Mouse (Mus musculus) neural tube, embryonic 14.5 days (tissue): ENCODE results near the gene Adh6a. TPM values are rescaled to one million over a fixed set of nuclear protein-coding genes. Genes with fewer than 3 reads are reported as not detected.

ENCODE experiments used
- ATAC-seq: fragments of 200-750 bp; cut with Nextera tagmentation; 2 replicates; pipeline ENCODE4 v1.8.0; 2017; ENCODE audit warnings: low read depth, mild to moderate bottlenecking, moderate TSS enrichment, moderate library complexity
- H3K27ac ChIP-seq: fragments of 300-500 bp; sonication (generic); 2 replicates; pipeline ENCODE4 v1.5.1; 2014; ENCODE audit warnings: low read depth, mild to moderate bottlenecking, control low read depth, low read length, moderate library complexity, mixed read lengths
- H3K27me3 ChIP-seq: fragments of 300-500 bp; sonication (generic); 2 replicates; pipeline ENCODE4 v1.6.1; 2014; ENCODE audit warnings: low read length; ENCODE audit not compliant: control insufficient read depth, insufficient read depth
- H3K36me3 ChIP-seq: fragments of 300-500 bp; sonication (generic); 2 replicates; pipeline ENCODE4 v1.6.1; 2014; ENCODE audit warnings: low read length, mixed read lengths; ENCODE audit not compliant: control insufficient read depth, insufficient read depth
- H3K4me1 ChIP-seq: fragments of 300-500 bp; sonication (generic); 2 replicates; pipeline ENCODE4 v1.6.1; 2014; ENCODE audit warnings: low read length; ENCODE audit not compliant: control insufficient read depth, insufficient read depth
- H3K4me2 ChIP-seq: fragments of 300-500 bp; sonication (generic); 2 replicates; pipeline ENCODE4 v1.6.1; 2014; ENCODE audit warnings: mild to moderate bottlenecking, low read depth, low read length, control low read depth
- H3K4me3 ChIP-seq: fragments of 300-500 bp; sonication (generic); 2 replicates; pipeline ENCODE4 v1.5.1; 2014; ENCODE audit warnings: low read depth, low read length, control low read depth, mixed read lengths
- H3K9ac ChIP-seq: fragments of 300-500 bp; sonication (generic); replicated peaks from 2 replicates; pipeline ENCODE4 v1.6.1; 2014; ENCODE audit warnings: low read depth, mild to moderate bottlenecking, control low read depth, low read length, mixed read lengths
- H3K9me3 ChIP-seq: fragments of 300-500 bp; sonication (generic); 2 replicates; pipeline ENCODE4 v1.6.1; 2016; ENCODE audit warnings: low read length; ENCODE audit not compliant: control insufficient read depth
- WGBS: fragments of 180-500 bp; shearing (Covaris S2); extraction: QIAGEN DNeasy Blood & Tissue Kit; methylation state at CpG from one replicate; pipeline ENCODE4 v1.1.7; 2014; 5-methylcytosine and 5-hydroxymethylcytosine counted together
- polyA plus RNA-seq: library from polyadenylated mRNA; unstranded; fragments of >200 nt; fragmentation: Nextera tagmentation; extraction: Ambion mirVana; gene quantifications from 2 replicates; pipeline ENCODE4 v1.2.1, GENCODE M21; 2014

Adh6a gene
- polyA plus RNA-seq, result not detected in 2 replicates

- no peak within 1 kb of the TSS for H3K4me2 ChIP-seq
- H3K36me3 ChIP-seq, result no peaks in the 10 kb centered on the region
- no peaks in the 10 kb centered on the region for H3K9me3 ChIP-seq
- H3K27ac ChIP-seq, result no peak within 1 kb of the TSS
- H3K9ac ChIP-seq, result no peak within 1 kb of the TSS
- ATAC-seq, result no peak
- H3K4me1 ChIP-seq, result no peaks in the 10 kb centered on the region
- H3K27me3 ChIP-seq, result no peaks in the 10 kb centered on the region
- H3K4me3 ChIP-seq, result no peak within 1 kb of the TSS
- WGBS, result 86% methylated on average over 5 of the region's 5 CpGs
Observed at GRCm38 (mm10) chr3:138312965-138313364, at the start of gene Adh6a. Gene Adh6a (plus strand): TSS chr3:138313286.

GRCm38 (mm10) chr3:138264648-138265047 is 48.4 kb upstream of the Adh6a start:
- WGBS, result 85% methylated on average over 3 of the region's 3 CpGs
- ATAC-seq, result no peak

GRCm38 (mm10) chr3:138270507-138270906 is 42.6 kb upstream of the Adh6a start:
- no peaks in the 10 kb centered on the region for H3K4me1 ChIP-seq
- no peaks in the 10 kb centered on the region for H3K27me3 ChIP-seq
- WGBS, result 3% methylated on average over 1 of the region's 1 CpGs
- no peak overlapping the region for H3K9ac ChIP-seq
- no peak overlapping the region for H3K27ac ChIP-seq
- ATAC-seq, result no peak
- H3K36me3 ChIP-seq, result no peaks in the 10 kb centered on the region
- H3K4me2 ChIP-seq, result no peak overlapping the region
- no peaks in the 10 kb centered on the region for H3K9me3 ChIP-seq
- no peak overlapping the region for H3K4me3 ChIP-seq

More at GRCm38 (mm10) chr3:138264648-138265047, 48.4 kb upstream of the Adh6a start:
- Histone ChIP-seq H3K4me3 (no peak overlapping the region), H3K36me3 (no peaks in the 10 kb centered on the region), H3K9me3 (no peaks in the 10 kb centered on the region), H3K27ac (no peak overlapping the region), H3K27me3 (no peaks in the 10 kb centered on the region), H3K9ac (no peak overlapping the region), H3K4me1 (no peaks in the 10 kb centered on the region), H3K4me2 (no peak overlapping the region)

GRCm38 (mm10) chr3:138271297-138271696 is 41.8 kb upstream of the Adh6a start:
- Histone ChIP-seq H3K36me3 (no peaks in the 10 kb centered on the region), H3K4me3 (no peak overlapping the region), H3K4me2 (no peak overlapping the region), H3K27ac (no peak overlapping the region), H3K4me1 (no peaks in the 10 kb centered on the region), H3K27me3 (no peaks in the 10 kb centered on the region), H3K9me3 (no peaks in the 10 kb centered on the region), H3K9ac (no peak overlapping the region)
- no peak for ATAC-seq
- 24% methylated on average over 2 of the region's 2 CpGs for WGBS

GRCm38 (mm10) chr3:138273080-138273479 is 40.0 kb upstream of the Adh6a start:
- H3K9ac ChIP-seq, result no peak overlapping the region
- H3K4me3 ChIP-seq, result no peak overlapping the region
- 90% methylated on average over 7 of the region's 7 CpGs for WGBS
- H3K4me2 ChIP-seq, result no peak overlapping the region
- no peaks in the 10 kb centered on the region for H3K36me3 ChIP-seq
- no peaks in the 10 kb centered on the region for H3K9me3 ChIP-seq
- no peaks in the 10 kb centered on the region for H3K4me1 ChIP-seq
- no peaks in the 10 kb centered on the region for H3K27me3 ChIP-seq
- ATAC-seq, result no peak
- no peak overlapping the region for H3K27ac ChIP-seq

GRCm38 (mm10) chr3:138275100-138275499 is 38.0 kb upstream of the Adh6a start:
- no peaks in the 10 kb centered on the region for H3K36me3 ChIP-seq
- H3K27me3 ChIP-seq, result no peaks in the 10 kb centered on the region
- H3K27ac ChIP-seq, result no peak overlapping the region
- ATAC-seq, result no peak
- no peak overlapping the region for H3K4me3 ChIP-seq
- no peaks in the 10 kb centered on the region for H3K9me3 ChIP-seq
- H3K4me2 ChIP-seq, result no peak overlapping the region
- 93% methylated on average over 3 of the region's 3 CpGs for WGBS
- H3K4me1 ChIP-seq, result no peaks in the 10 kb centered on the region
- no peak overlapping the region for H3K9ac ChIP-seq

- 80% methylated on average over 9 of the region's 9 CpGs for WGBS
- no peaks in the 10 kb centered on the region for H3K4me1 ChIP-seq
- H3K4me2 ChIP-seq, result no peak overlapping the region
- H3K9me3 ChIP-seq, result no peaks in the 10 kb centered on the region
- no peak for ATAC-seq
- no peak overlapping the region for H3K27ac ChIP-seq
- no peak overlapping the region for H3K4me3 ChIP-seq
- H3K9ac ChIP-seq, result no peak overlapping the region
- no peaks in the 10 kb centered on the region for H3K27me3 ChIP-seq
- no peaks in the 10 kb centered on the region for H3K36me3 ChIP-seq
Observed at GRCm38 (mm10) chr3:138282556-138282955, 30.5 kb upstream of the Adh6a start.

- no peak overlapping the region for H3K4me2 ChIP-seq
- no peak overlapping the region for H3K9ac ChIP-seq
- H3K27ac ChIP-seq, result no peak overlapping the region
- H3K27me3 ChIP-seq, result no peaks in the 10 kb centered on the region
- WGBS, result 100% methylated on average over 1 of the region's 1 CpGs
- ATAC-seq, result no peak
- no peak overlapping the region for H3K4me3 ChIP-seq
- no peaks in the 10 kb centered on the region for H3K4me1 ChIP-seq
- no peaks in the 10 kb centered on the region for H3K36me3 ChIP-seq
- H3K9me3 ChIP-seq, result no peaks in the 10 kb centered on the region
Observed at GRCm38 (mm10) chr3:138283831-138284230, 29.3 kb upstream of the Adh6a start.

- Histone ChIP-seq H3K27ac (no peak overlapping the region), H3K4me2 (no peak overlapping the region), H3K4me1 (no peaks in the 10 kb centered on the region), H3K27me3 (no peaks in the 10 kb centered on the region), H3K9ac (no peak overlapping the region), H3K9me3 (no peaks in the 10 kb centered on the region), H3K36me3 (no peaks in the 10 kb centered on the region), H3K4me3 (no peak overlapping the region)
- WGBS, result 91% methylated on average over 7 of the region's 7 CpGs
- no peak for ATAC-seq
Observed at GRCm38 (mm10) chr3:138285986-138286385, 27.1 kb upstream of the Adh6a start.

- no peak overlapping the region for H3K9ac ChIP-seq
- H3K4me1 ChIP-seq, result no peaks in the 10 kb centered on the region
- 91% methylated on average over 4 of the region's 4 CpGs for WGBS
- no peaks in the 10 kb centered on the region for H3K36me3 ChIP-seq
- H3K4me2 ChIP-seq, result no peak overlapping the region
- ATAC-seq, result no peak
- no peak overlapping the region for H3K27ac ChIP-seq
- no peaks in the 10 kb centered on the region for H3K27me3 ChIP-seq
- H3K4me3 ChIP-seq, result no peak overlapping the region
- no peaks in the 10 kb centered on the region for H3K9me3 ChIP-seq
Observed at GRCm38 (mm10) chr3:138287686-138288085, 25.4 kb upstream of the Adh6a start.
